Mouse (Mus musculus): ENCODE data around the gene Dse. TPM values are rescaled to one million over a fixed set of nuclear protein-coding genes. Genes with fewer than 3 reads are reported as not detected.
"Not testable (repeated sequence)": the region's sequence is repeated elsewhere in the genome, so short reads cannot be mapped to it uniquely, and the experiment has no call there.

The Dse gene
- 1 to 10 TPM; 6.0 to 7.5 TPM for total RNA-seq (2021)
- long read RNA-seq, experiment 1 = 0 reads
- long read RNA-seq, experiment 2, full-length matches to known transcripts = 3 of 6 reads
- long read RNA-seq, experiment 2, partial matches to known transcripts = 1 of 6 reads
- long read RNA-seq, experiment 2, other reads (novel, unspliced or antisense) = 2 of 6 reads

DNA sequence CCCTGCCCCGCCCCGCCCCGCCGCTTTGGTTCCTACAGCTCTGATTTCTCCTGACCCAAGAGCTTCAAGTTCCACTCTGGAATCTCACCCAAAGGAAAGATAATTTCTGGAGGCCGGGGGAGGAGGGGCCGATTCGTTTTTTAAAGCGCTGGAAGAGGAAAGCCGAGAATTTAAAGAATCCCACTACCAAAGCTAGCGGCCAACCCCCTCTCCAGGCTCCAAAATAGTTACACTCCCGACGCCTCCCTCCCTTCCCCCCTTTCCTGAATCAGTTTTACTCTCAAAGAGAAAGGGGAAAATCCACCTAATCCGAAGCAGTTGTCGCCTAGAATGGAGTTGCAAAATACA, at the start of gene Dse:
TSS of gene Dse (minus strand) at position 213 of the 348 bp plus-strand sequence.
- peak in 1 of 2 experiments; percentile 19 for DNase-seq (ENCODE audit: low spot score in 2 of 2)
- intact Hi-C loops (cut with DNase I) = no loop called here

DNA sequence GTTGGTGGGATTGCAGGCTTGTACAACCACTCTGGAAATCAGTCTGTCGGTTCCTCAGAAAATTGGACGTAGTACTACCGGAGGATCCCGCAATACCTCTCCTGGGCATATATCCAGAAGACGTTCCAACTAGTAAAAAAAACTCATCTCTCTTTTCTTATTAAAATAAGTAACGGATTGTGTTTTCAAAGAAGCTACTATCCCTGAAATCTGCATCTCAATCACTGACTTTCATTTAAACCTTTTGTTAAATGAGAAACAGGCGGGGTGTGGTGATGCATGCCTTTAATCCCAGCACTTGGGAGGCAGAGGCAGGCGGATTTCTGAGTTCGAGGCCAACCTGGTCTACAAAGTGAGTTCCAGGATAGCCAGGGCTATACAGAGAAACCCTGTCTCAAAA, 45.3 kb upstream of the Dse start:
- intact Hi-C loops (cut with DNase I); DNase-seq (ENCODE audit: low spot score in 2 of 2): not testable (repeated sequence)

DNA sequence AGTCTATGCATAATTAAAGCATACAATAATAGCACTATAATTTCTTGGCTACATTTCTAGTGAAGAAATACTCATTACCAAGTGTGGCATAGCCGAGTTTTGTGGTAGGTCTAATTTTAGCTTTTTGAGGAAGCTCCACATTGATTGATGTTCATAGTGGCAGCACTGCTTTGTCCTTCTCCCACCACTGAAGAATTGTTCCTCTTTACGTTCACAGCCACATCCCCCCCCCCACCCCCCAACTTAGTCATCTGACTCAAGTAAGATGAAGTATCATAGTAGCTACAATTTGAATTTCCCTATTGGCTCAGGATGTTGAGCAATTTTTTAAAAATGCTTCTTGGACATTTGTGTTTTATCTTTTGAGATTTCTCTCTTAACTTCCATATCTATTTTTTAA, 42.1 kb upstream of the Dse start:
- intact Hi-C loops (cut with DNase I) = no loop called here
- DNase-seq (ENCODE audit: low spot score in 2 of 2) = no peak

DNA sequence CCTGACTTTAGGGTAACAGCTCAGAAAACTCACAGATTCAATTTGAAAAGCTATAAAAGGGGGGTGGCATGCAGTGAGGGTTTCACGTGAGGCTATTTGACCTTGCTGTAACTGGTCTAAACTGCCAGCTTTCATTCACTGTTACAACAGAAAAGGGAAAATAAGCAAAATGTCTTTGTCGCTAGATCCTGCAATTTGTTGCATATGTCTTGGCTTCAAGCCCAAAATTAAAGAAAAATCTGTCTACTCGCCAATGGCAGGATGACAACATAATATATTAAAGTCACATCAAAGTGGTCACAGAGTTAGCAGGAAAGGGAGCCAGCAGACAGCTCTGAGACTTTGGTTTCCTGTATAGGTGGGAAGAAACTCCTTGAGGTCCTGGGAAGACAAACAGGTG, 40.2 kb upstream of the Dse start:
- no peak for DNase-seq (ENCODE audit: low spot score in 2 of 2)
- intact Hi-C loops (cut with DNase I) = no loop called here

DNA sequence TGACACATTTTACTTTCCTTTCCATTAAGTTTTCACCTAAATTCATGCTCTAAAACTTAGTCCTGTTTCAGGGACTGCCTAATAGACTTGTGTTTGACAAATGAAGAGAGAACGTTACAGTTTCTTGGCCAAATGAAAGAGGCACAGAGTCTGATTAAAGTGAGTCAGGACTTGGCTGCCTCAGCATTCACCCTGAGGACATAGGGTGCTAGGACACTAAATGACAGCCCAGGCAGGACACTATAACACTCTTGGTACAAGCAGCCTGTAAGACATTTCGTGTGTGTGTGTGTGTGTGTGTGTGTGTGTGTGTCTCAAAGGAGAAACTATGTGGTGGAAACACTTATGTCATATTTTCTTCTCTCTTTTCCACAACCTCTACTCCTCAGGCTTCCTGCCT, 38.6 kb upstream of the Dse start:
- intact Hi-C loops (cut with DNase I) = no loop called here
- DNase-seq (ENCODE audit: low spot score in 2 of 2) = peak in 1 of 2 experiments; percentile 12

DNA sequence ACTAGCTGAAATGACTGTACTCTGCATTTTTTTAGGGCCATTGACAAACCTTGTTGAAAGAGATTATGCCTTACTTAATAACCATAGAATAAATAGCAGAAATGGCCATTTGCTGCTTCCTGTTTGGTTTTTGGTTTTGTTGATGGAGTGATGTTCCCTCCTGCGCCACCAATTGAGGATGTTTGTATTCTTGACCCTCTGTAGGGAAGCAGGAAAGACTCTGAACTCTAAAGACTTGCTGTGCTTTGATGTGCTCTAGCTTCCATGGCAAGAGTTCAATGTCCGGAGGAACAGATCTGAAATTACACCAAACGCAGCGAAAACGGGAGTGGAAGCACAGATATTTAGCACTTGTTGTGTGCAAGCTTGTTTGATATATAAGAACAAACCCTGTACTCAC, 37.2 kb upstream of the Dse start:
- no peak for DNase-seq (ENCODE audit: low spot score in 2 of 2)
- intact Hi-C loops (cut with DNase I) = no loop called here

DNA sequence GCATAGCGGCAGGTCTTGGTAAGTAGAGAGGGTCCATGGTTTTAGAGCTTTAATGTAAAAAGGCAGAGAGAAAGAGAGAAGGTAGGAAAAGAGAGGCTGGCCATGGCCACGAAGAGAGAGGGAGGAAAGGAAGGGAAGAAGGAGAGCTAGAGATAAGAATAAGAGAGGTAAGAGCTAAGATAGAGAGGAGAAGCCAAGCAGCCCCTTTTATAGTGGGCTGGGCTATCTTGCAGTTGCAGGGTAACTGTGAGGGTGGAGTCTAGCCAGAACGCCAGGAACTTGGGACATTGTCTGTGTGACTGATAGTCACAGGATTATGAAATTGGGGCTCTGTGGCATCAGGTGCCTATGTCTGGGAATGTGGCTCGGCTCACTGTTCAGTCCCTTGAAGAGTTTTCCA, 31.0 kb upstream of the Dse start:
- DNase-seq (ENCODE audit: low spot score in 2 of 2) = no peak
- intact Hi-C loops (cut with DNase I) = no loop called here

DNA sequence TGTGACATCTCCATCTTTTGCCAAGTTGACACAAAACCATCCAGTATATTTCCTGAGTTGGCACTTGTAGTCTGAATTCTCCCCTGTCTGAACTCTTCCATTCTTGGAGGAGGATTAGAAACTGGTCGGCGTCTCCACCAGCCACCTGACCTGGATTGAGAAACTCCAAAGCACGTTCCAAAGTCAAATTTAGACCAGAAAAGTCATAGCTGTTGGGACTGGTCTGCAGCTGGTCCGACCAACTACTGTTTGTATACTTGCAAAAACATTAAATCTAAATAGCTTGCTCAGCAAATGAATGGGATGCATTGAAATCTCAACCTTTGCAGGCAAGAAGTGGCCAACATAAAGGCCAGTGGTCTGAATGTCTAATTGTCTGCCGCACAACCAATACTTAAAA, 29.1 kb upstream of the Dse start:
- intact Hi-C loops (cut with DNase I) = no loop called here
- no peak for DNase-seq (ENCODE audit: low spot score in 2 of 2)

DNA sequence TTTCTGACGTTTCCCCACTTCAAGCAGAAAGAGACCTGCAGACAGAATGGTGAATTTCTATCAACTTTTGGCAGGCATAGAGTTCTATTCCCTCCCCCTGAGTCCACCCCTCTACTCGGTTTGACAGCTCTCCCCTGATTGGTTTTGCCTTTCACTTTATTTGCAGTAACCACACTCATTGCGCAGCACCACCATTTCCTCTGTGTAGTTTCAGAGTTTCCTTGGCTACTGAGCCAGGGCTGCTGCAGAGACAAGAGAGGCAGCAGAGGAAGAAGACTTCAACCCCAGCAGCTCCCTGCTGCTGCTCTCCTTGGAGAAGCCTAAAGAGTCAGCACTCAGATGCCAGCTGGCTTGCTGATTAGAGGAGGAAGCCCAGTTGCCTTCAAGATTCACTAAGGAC, 27.9 kb upstream of the Dse start:
- DNase-seq (ENCODE audit: low spot score in 2 of 2) = peak; percentile 4 to 5
- intact Hi-C loops (cut with DNase I) = no loop called here

DNA sequence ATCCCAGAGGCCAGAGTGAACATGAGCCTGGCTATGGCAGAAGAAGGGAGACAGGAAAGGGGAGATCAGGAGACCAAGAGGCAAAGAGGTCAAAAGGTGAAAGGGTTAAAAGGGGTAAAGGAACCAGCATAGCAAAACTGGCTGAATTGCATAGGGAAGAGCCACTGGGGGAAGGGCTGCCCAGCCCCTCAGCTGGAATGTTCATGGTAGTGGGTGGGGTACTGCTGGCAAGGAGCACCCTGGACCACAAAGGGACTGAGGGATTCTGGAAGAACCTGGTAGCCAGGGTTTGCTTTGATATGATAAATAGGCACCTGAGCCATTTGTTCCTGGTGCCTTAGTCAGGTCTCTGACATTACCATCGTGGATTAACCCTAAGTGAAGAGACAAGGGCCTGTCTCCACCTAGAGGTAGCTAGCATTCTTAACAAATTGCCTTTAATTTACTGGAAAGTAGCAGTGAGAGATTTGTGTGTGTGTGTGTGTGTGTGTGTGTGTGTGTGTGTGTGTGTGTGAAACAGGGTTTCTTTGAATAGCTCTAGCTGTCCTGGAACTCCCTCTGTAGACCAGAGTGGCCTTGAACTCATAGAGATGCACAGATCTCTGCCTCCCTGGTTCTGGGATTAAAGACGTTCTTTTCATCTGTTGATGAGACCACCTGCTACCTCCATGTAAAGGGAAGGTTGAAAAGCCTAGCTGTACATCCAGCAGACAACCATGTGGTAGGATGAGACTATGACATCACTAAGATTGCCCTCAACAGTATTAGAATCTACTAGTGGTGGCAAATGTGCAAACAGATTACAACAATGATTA, 26.6 kb upstream of the Dse start:
- DNase-seq (ENCODE audit: low spot score in 2 of 2) = peak in 1 of 2 experiments; percentile 6
- intact Hi-C loops (cut with DNase I) = no loop called here

DNA sequence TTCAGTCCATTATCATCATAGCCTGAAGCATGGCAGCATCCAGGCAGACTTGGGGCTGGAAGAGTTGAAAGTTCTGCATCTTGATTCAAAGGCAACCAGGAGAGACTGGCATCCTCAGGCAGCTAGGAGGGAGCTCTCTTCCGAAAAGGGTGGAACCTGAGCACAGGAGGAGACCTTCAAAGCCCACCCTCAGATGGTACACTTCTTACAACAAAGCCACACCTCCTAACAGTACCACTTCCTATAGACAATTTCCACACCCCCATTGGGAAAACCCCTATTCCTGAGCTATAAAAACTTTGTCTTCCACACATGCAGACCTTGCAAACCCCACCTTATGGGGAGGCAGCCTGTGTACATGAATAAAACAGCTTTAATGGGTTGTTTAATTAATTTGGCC, 25.9 kb upstream of the Dse start:
- intact Hi-C loops (cut with DNase I) = no loop called here
- DNase-seq (ENCODE audit: low spot score in 2 of 2) = no peak

DNA sequence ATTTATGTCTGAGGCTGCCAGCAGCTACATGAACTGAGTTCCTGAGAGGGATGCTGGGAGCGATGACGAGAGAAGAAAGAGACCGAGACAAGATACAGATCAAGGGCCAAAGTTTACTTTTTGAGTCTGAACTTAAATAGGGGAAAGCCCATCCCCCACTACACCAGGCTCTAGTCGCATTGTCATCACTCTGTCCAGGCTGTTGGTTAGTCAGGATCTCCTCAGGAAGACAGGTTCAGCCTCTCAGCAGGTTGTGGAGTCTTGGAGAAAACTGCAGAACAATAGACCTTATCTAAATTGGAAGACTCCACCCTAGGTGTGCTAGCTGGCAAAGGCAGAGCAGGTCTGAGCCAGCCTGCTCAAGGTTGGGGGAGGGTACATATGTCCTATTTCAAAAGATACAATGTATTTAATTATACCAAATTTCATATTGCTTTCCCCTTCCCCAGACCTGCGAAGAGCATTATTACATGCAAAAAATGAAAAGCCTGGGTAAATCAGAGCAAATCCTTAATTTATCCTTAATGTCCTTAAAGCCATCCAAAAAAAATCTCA, 22.7 kb upstream of the Dse start:
- no peak for DNase-seq (ENCODE audit: low spot score in 2 of 2)
- intact Hi-C loops (cut with DNase I) = no loop called here

DNA sequence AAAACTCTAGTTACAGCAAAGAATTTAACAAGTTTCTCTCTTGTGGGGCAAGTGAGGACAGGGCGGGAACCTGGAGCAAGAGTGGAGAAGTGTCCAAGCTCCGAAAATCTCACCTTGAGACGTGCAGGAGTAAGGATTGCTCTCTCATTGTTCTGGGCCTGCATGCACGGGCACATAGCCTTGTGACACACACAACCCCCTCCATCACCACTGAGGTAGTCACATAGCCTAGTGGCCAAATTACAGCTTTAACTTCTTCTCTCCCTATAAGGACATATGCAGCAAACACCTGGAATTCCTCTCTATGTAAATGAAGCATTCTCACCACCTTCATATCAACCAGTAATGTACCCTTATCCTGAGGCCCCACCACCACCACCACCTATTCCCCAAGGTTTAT, 22.0 kb upstream of the Dse start:
- intact Hi-C loops (cut with DNase I) = no loop called here
- DNase-seq (ENCODE audit: low spot score in 2 of 2) = no peak

DNA sequence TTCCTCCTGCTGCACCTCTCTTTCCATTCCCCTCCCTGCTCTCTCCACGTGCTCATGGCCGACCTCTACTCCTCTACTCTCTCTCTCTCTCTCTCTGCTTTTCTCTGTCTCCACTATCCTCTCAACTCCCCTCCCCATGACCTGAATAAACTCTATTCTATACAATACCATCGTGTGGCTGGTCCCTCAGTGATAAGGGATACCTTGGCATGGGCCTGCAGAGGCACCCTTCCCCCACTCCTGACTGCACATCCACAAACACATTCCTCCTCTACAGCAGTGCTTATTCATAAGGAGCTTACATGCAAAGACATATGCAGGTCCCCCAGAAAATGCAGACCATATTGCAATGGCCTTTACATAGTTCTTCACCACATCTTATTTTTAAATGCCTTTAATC, 16.1 kb upstream of the Dse start:
- intact Hi-C loops (cut with DNase I) = no loop called here
- no peak for DNase-seq (ENCODE audit: low spot score in 2 of 2)

DNA sequence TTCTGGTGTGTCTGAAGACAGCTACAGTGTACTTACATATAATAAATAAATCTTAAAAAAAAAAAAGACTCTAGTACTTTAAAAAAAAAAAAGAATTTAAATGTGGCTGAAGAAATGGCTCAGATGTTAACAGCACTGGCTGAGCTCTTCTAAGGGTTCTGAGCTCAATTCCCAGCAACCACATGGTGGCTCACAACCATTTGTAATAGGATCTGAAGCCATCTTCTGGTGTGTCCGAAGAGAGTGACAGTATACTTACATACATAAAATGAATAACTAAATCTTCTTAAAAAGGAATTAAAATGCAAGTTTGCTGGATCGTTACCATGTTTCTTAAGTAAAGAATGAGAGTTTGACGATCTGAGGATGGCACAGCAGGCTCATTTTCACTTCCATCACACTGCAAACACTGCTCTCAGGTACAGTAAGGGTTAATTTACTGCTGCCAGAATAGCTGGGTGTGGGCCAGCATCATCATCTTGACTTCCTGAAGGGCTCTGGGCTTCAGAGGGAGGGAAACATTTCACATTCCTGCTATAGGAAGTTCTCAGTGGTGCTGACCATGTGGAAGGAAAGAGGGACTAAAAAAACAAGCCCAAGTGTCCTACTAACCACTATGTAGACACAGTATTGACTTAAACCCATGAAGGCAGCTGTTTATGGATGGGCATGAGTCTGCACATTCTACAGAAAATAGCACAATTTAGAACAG, 14.6 kb upstream of the Dse start:
- no peak for DNase-seq (ENCODE audit: low spot score in 2 of 2)
- intact Hi-C loops (cut with DNase I) = no loop called here

DNA sequence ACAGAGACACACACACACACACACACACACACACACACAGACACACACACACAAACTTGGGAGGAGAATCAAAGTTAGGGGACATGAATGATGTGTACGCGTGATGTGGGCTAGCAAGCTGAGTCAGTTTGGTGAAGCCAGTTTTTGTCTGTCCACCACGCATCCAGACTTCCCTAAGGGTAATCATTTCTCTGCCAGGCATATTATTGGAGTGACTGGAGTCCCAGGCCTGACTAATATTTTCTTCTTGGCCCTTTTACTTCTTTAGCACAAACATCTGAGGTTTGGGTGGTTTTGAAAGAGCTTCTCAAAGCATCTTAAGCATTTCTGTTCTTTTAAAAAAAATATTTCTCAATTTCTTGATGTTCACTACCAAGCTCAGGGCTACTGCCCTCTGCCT, 10.7 kb upstream of the Dse start:
- DNase-seq (ENCODE audit: low spot score in 2 of 2) = no peak
- intact Hi-C loops (cut with DNase I) = no loop called here

DNA sequence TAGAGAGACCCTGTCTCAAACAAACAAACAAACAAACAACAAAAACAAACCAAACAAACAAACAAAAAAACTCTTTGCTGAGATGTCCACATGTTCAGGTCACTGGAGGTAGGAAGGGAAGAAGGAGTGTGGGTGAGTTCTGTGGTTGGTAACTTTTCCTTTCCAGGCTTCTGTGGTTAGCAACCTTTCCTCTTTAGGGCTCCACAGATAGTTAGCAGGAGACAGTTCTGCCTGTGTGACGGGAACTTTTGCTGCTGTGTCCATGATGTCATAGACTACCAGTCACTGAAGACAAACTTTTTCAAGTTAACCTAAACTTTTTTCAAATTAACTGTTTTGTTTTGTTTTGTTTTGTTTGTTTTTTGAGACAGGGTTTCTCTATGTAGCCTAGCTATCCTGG, 8.2 kb upstream of the Dse start:
- intact Hi-C loops (cut with DNase I) = no loop called here
- no peak for DNase-seq (ENCODE audit: low spot score in 2 of 2)

DNA sequence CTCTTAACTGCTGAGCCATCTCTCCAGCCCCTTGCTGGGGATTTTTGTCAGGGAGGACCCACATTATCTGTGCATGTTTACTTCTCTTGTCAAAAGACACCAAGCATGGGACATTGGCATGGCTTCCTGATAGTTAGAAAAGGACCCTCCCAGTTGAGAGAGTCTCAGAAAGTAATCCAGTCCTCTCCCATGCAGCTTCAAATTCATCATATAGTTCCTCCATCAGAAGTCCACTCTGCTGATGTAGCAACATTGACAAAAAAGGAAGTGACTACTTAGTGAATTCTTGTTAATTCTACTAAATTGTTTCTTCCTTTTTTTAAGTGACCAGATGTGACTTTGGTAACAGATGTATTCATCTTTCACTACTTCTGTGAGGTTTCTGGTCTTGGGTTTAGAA, 2.4 kb upstream of the Dse start:
- intact Hi-C loops (cut with DNase I) = no loop called here
- DNase-seq (ENCODE audit: low spot score in 2 of 2) = no peak

DNA sequence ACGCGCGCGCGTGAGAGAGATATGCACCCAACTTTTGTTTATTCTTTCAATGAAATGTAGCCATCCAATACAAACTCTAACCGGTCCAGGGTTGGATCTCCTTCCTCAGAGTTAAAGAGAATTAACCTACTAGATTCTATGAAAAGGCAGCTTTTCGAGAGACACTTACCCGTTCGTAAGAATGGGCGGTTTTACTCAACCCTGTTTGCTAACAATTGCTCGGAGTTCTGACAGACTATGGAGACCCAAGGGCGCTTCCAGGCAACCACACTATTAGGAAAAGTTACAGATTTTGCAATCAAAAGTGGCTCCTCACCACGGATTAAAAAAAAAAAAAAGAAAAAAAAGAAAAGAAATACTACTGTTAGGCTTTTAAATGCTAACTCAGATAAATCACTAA, 516 bp upstream of the Dse start:
- intact Hi-C loops (cut with DNase I) = no loop called here
- no peak for DNase-seq (ENCODE audit: low spot score in 2 of 2)

DNA sequence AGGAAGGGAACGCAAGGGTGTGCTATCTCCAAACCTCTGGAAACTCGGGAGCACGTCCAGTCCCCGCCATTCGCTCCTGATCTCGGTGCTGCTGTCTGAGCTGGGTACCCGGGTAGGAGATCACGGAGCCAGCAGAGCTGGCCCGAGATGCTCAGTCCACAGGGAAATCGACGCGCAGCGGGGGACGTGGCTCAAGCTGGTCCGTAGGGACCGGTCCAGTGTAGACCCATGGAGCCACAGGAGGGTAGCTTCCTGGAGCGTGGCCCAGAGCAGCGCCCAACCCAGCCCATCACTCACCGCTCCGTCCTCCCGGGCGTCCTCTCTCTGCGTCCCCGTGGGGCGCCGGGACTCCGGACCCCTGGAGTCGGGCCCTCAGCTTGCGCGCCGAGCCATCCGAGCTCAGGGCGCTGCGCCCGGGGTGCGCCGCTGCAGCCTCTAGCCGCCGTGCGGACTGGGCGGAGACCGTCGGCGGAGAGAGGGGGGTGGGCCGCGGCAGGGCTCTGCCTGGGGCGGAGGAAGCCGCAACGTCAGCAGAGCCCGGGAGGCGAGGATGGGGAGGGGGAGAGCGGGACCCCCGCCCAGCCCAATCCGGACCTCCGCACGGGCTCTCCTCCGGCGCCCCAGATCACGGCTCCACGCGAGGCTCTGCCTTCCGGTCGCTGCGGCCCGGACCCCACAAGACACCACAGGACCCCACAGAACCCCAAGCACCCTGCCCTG, 572 bp downstream of the Dse start:
- intact Hi-C loops (cut with DNase I) = no loop called here
- DNase-seq (ENCODE audit: low spot score in 2 of 2) = peak; percentile 17 to 57
